Mouse (Mus musculus): ENCODE results near the gene Exoc2. TPM values are rescaled to one million over a fixed set of nuclear protein-coding genes. Genes with fewer than 3 reads are reported as not detected.

Gene Exoc2
- total and polyA plus RNA-seq, 3 experiments: 22.1 to 26.0 TPM; not detected in 1

DNA sequence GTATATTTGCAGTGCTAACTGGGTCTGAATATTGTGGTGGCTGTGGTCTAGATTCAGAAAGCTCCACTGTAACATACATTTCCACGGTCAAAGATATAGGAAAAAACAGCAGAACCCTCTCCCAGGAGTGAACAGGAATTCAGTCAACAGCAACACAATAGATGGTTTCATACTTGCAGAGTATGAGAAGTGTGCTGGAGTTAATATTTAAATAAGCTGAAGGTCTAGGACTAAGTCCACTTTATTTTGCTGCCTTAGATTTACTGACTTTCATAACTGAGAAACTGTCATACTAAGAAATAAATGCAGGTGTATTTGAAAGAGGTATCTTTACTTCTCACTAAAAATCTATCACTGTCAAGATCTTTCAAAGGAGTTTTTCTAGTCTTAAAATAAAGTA, 137.6 kb downstream of the Exoc2 start:
- H3K4me1 ChIP-seq (ENCODE audit: control insufficient read depth in 1 of 2, insufficient read depth in 2 of 2, low read length in 2 of 2): no peaks in the 10 kb centered on the region
- H3K27ac ChIP-seq (ENCODE audit: control insufficient read depth, low read depth, low read length): no peak overlapping the region
- no peaks in the 10 kb centered on the region for H3K79me2 ChIP-seq (ENCODE audit: control insufficient read depth, insufficient read depth, low read length, poor library complexity)
- H3K27me3 ChIP-seq (ENCODE audit: control insufficient read depth in 1 of 2, insufficient read depth in 2 of 2, low read length in 2 of 2): no peaks in the 10 kb centered on the region
- H3K9ac ChIP-seq (ENCODE audit: control insufficient read depth, low read depth, low read length, poor library complexity, severe bottlenecking): no peak overlapping the region
- no peak for DNase-seq (ENCODE audit: low read depth, low spot score)
- no peaks in the 10 kb centered on the region; a peak in 1 of 4 replicates for H3K36me3 ChIP-seq (ENCODE audit: control insufficient read depth in 1 of 2, insufficient read depth in 2 of 2, low read length in 2 of 2)
- TF ChIP-seq ZMIZ1 (IDR thresholded peaks at IDR 0.05; ENCODE audit: low read depth, low read length) (no peak), ETS1 (IDR thresholded peaks at IDR 0.05; ENCODE audit: low read depth, low read length) (no peak), CHD1 (IDR thresholded peaks at IDR 0.05; ENCODE audit: low read depth, low read length) (no peak), HCFC1 (IDR thresholded peaks at IDR 0.05; ENCODE audit: low read depth, low read length) (no peak), CHD2 (IDR thresholded peaks at IDR 0.05; ENCODE audit: low read length) (no peak), MYC (IDR thresholded peaks at IDR 0.05; ENCODE audit: low read depth, low read length) (no peak), E2F4 (IDR thresholded peaks at IDR 0.05; ENCODE audit: borderline replicate concordance, low read depth, low read length) (no peak), UBTF (IDR thresholded peaks at IDR 0.05; ENCODE audit: borderline replicate concordance, insufficient read depth, low read depth, low read length) (no peak), MEF2A (IDR thresholded peaks at IDR 0.05; ENCODE audit: extremely low read depth, insufficient replicate concordance, low read depth, low read length, poor library complexity, severe bottlenecking) (no peak), ZKSCAN1 (IDR thresholded peaks at IDR 0.05; ENCODE audit: low read depth, low read length) (no peak), USF2 (IDR thresholded peaks at IDR 0.05; ENCODE audit: borderline replicate concordance in 1 of 2, insufficient read depth in 1 of 2, low read depth in 1 of 2, low read length in 2 of 2) (no peak), POLR2AphosphoS5 (IDR thresholded peaks at IDR 0.05; ENCODE audit: borderline replicate concordance, low read depth, low read length) (no peak)
- H3K4me3 ChIP-seq (ENCODE audit: control insufficient read depth in 1 of 2, insufficient read depth in 1 of 2, low read depth in 2 of 2, low read length in 2 of 2): no peak overlapping the region
- H3K9me3 ChIP-seq (replicated peaks; ENCODE audit: insufficient read depth, low read length): no peaks in the 10 kb centered on the region

DNA sequence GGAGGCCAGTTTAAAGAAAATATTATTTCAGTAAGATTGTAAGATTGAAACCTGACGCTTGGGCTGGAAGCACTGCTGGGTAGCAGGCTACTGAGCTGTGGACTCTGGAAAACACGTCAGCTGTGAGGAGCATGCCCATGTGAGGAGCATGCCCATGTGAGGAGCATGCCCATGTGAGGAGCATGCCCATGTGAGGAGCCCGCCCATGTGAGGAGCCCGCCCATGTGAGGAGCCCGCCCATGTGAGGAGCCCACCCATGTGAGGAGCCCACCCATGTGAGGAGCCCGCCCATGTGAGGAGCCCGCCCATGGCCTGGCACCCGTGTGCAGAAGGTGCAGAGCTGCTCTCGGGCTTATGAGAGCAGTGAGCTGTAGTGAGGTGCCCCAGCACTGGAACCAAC, 139.0 kb downstream of the Exoc2 start:
- no peaks in the 10 kb centered on the region for H3K9me3 ChIP-seq (replicated peaks; ENCODE audit: insufficient read depth, low read length)
- H3K79me2 ChIP-seq (ENCODE audit: control insufficient read depth, insufficient read depth, low read length, poor library complexity): no peaks in the 10 kb centered on the region
- no peaks in the 10 kb centered on the region for H3K27me3 ChIP-seq (ENCODE audit: control insufficient read depth in 1 of 2, insufficient read depth in 2 of 2, low read length in 2 of 2)
- no peaks in the 10 kb centered on the region; a peak in 1 of 4 replicates for H3K36me3 ChIP-seq (ENCODE audit: control insufficient read depth in 1 of 2, insufficient read depth in 2 of 2, low read length in 2 of 2)
- DNase-seq (ENCODE audit: low read depth, low spot score): no peak
- TF ChIP-seq GABPA (IDR thresholded peaks at IDR 0.05; ENCODE audit: low read depth, low read length) (no peak), POLR2AphosphoS2 (IDR thresholded peaks at IDR 0.05; ENCODE audit: low read length) (no peak), RAD21 (IDR thresholded peaks at IDR 0.05; ENCODE audit: low read depth, low read length) (no peak), JUND (IDR thresholded peaks at IDR 0.05; ENCODE audit: low read depth, low read length) (no peak), MAFK (IDR thresholded peaks at IDR 0.05; ENCODE audit: borderline replicate concordance, low read depth, low read length) (no peak), HCFC1 (IDR thresholded peaks at IDR 0.05; ENCODE audit: low read depth, low read length) (no peak), NRF1 (IDR thresholded peaks at IDR 0.05; ENCODE audit: insufficient read depth, low read depth, low read length, poor library complexity, severe bottlenecking) (no peak), USF2 (IDR thresholded peaks at IDR 0.05; ENCODE audit: borderline replicate concordance in 1 of 2, insufficient read depth in 1 of 2, low read depth in 1 of 2, low read length in 2 of 2) (no peak), MYC (IDR thresholded peaks at IDR 0.05; ENCODE audit: low read depth, low read length) (no peak), KAT2A (conservative IDR thresholded peaks at IDR 0.05; ENCODE audit: low read depth, low read length) (no peak)
- no peak overlapping the region for H3K4me3 ChIP-seq (ENCODE audit: control insufficient read depth in 1 of 2, insufficient read depth in 1 of 2, low read depth in 2 of 2, low read length in 2 of 2)
- H3K4me1 ChIP-seq (ENCODE audit: control insufficient read depth in 1 of 2, insufficient read depth in 2 of 2, low read length in 2 of 2): no peaks in the 10 kb centered on the region
- H3K9ac ChIP-seq (ENCODE audit: control insufficient read depth, low read depth, low read length, poor library complexity, severe bottlenecking): no peak overlapping the region
- H3K27ac ChIP-seq (ENCODE audit: control insufficient read depth, low read depth, low read length): no peak overlapping the region
